Mouse (Mus musculus): ENCODE data around the gene Btbd6.
A peak's percentile ranks its signal among the peaks of the same experiment; 100 is the strongest.

Gene Btbd6

DNA sequence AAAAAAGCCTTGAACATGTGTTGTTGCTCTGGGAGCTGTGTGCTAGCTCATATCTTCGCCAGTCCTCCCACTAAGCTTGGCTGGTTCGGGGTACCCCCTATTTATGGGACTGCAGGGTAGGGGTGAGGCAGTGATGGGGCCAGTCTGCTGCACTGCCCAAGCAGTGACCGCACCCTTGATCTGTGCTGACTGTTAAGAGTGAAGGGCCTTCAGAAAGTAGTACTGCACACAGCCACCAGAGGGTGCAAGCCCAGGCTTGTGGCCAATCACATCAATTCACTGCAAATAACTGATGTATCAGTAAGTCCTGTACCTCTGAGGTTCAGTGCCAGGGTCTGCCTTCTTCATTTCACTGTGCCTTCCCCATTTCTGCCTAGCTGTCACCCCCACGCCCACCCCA, 20.5 kb upstream of the Btbd6 start:
- DNase-seq = peak; percentile 88

DNA sequence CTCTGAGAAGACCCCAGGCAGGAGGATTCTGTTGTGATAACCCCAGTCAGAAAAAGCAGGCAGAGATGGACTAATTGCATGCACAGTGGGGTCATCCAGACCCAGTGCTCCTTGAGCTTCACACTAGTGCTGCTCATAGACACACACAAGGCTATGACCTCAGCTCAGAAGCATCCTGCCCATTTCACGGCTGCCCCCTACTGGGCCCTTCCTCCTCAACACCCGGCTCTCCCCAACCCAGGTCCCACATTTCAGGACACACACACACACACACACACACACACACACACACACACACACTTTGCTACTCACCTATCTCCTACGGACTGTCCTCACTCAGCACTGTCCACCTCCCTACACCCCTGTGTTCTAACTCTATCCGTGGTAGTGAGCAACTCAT, 18.0 kb upstream of the Btbd6 start:
- peak; percentile 82 for DNase-seq

GRCm38 (mm10) chr12:112959421-112959820, 16.9 kb upstream of the Btbd6 start:
- DNase-seq = peak; percentile 63

DNA sequence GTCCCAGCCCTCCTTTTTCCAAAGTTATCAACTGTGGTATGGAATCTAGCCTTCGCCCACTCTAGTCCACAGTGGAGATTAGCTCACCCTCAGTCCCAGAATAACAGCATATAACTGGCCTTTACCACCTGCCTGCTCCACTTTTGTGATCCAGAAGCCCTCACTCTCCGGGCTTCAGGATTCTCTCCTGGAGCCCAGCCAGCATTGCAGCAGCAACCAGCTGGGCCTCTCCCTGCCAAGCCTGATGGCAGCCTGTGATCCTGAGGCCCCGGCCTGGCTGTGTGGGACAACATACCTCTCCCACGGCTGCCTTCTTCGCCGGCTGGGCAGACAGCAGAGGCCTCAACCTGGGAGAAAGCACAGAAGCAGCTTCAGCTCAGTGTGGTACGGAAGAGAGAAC, 14.9 kb upstream of the Btbd6 start:
- DNase-seq = no peak

DNA sequence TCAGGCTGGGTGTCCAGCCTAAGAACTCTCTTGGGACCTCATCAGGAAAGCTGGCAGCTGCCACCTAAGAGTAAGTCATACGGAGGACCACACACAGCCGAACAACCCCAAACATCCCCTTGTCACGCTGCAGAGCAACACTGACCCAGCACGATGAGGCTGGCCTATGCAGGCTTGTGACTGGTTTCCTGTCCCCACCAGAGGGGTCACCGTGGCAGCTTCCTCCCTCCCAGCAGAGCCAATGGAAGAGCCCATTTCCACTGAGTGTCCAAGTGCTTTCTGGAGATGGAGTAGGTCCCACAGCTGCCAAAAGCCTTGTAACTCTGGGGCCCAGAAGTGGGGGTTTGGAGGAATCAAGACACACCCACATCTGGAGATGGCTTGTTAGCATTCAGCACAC, 14.4 kb upstream of the Btbd6 start:
- DNase-seq = no peak

DNA sequence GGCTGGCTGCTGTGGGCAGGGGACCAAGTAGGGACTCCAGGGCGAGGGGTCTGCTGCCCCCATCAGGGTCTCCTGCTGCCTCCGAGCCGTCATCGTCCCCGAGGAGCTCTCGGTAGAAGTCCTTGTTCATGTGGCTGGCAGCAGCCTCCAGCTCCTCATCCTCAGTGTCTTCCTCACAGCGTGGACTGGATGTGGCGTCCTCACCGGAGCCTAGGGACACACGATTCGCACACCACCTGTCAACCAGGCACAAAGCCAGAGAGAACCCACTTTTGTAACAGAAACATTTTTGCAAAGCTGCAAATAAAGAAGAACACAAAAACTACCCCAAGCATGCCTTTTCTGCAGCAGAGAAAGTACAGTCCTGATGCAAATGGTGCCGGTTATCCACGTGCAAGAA, 10.5 kb upstream of the Btbd6 start:
- DNase-seq = no peak

DNA sequence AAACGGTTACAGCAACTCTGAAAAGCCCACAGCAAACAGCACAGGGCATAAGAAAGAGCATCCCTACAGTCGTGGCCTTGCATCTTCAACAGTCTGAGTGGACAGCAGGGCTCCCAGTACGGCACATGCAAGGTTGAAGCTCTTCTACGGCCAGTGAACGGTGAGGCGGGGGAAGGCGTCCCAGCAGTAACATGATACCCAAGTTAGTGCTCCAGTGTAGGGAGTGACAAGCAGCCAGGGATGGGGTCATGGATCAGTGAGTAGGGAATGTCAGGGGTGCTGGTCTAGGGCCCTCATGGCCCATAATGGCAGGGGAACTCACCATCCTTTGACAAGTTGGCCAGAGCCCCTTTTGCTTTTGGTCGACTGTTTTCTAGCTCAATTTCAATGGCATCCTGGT, 7.3 kb upstream of the Btbd6 start:
- DNase-seq = no peak

DNA sequence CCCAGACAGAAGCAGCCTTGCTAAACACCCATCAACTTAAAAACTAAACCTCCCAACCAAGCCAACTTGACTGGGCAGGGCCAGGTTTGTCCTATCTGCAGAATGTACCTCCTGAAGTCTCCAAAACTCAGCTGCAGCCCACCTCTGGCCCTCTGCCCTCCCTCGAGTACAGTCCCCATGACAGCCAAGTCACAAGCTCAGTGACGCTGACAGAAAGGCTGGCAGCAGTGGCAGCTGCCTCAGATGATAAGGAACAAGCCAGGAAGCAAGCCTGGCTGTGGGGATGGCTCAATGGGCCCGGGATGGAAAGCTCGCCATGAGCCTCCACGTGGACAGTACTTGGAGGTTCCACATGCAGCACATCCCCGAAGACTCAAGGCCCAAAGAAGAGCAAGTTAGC, 6.7 kb upstream of the Btbd6 start:
- no peak for DNase-seq

- DNase-seq = no peak
These were observed 1.5 kb upstream of the Btbd6 start for GRCm38 (mm10) chr12:112974736-112975135.

GRCm38 (mm10) chr12:112977156-112977555, 874 bp downstream of the Btbd6 start:
- no peak for DNase-seq

GRCm38 (mm10) chr12:112982031-112982430, 5.7 kb downstream of the Btbd6 start:
- no peak for DNase-seq

- DNase-seq = peak; percentile 52
These were observed 9.1 kb downstream of the Btbd6 start for GRCm38 (mm10) chr12:112985346-112985745.

DNA sequence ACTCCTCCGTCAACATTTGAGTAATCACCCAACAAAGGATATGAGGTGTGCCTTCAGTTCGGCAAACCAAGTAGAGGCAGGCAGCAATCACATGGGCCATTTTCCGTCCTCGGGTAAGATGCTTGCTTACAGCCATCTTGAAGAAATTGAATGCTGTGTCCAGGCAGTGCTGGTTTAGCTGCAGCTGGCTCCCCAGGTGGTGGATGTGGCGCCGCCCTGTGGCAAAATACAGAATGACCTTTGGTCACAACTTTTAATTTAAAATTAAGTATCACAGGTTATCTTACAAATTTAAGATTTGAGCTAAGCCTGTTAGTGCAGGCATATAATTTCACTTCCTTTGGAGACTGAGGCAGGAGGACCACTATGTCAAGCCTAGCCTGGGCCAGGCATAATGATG, 11.6 kb downstream of the Btbd6 start:
- peak; percentile 84 for DNase-seq

GRCm38 (mm10) chr12:112990706-112991405, 14.6 kb downstream of the Btbd6 start:
- DNase-seq = no peak

- DNase-seq = no peak
These were observed 15.2 kb downstream of the Btbd6 start for GRCm38 (mm10) chr12:112991444-112991843.

- DNase-seq = peak; percentile 77
These were observed 17.9 kb downstream of the Btbd6 start for GRCm38 (mm10) chr12:112994153-112994552.

GRCm38 (mm10) chr12:112999569-113000293, 23.4 kb downstream of the Btbd6 start:
- no peak for DNase-seq

- peak; percentile 98 for DNase-seq
These were observed 24.2 kb downstream of the Btbd6 start, which contains the start of gene Brf1 for GRCm38 (mm10) chr12:113000294-113001132. Brf1 (minus strand) TSS chr12:113000704.

GRCm38 (mm10) chr12:113001133-113001474, 24.8 kb downstream of the Btbd6 start:
- no peak for DNase-seq

DNA sequence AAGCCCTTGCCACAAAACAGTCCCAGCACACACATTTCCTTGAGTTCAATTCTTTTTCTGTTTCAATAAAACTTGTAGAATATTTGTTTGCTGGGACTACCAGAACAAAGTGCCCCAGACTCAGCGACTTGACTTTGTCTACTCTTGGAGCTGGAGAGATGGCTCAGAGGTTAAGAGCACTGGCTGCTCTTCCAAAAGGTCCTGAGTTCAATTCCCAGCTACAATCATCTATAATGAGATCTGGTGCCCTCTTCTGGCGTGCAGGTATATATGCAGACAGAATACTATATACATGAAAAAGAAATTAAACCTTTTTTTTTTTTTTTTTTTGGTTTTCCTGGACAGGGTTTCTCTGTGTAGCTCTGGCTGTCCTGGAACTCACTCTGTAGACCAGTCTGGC, 26.4 kb downstream of the Btbd6 start:
- DNase-seq = peak; percentile 70

GRCm38 (mm10) chr12:113004011-113004410, 27.7 kb downstream of the Btbd6 start:
- DNase-seq = no peak

GRCm38 (mm10) chr12:113004993-113005392, 28.7 kb downstream of the Btbd6 start:
- peak; percentile 89 for DNase-seq

GRCm38 (mm10) chr12:113011702-113012360, 35.5 kb downstream of the Btbd6 start:
- no peak for DNase-seq
